Mouse (Mus musculus): Measurements from ENCODE around the gene Mus81. TPM values are rescaled to one million over a fixed set of nuclear protein-coding genes. Genes with fewer than 3 reads are reported as not detected.

The Mus81 gene
- polyA plus RNA-seq, 1 experiment = 41.5 TPM

DNA sequence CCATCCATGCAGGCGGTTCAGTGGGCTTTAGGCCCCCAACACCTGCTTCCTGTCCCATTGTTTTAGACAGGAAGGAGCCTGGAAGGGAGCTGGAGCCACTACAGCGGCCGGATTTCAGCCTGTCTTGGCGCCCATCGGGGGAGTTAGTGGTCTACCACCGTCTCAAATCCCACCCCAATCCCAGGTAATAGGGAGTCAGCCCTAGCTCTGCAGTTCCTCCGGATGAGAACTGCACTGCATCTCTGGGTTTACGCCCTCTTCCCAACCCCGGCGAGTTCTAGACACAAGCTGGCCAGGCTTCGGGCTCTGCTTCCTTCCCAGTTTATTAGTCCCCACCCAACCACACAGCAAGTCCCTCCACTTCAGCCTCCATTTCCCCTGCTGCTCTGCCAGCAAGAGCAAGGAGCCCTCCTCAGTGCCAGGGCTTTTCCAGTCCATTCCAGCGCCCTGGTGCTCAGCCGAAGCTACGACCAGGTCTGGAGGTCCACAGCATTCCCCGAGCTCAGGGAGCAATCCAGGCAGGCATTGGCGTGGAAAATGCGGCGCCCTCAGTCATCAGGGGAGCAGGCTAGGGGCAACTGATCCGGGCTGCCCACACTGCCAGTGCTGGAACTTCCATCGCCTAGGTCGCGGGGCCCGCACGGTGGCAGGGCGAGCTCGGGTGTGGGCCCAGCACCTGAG is 31.8 kb downstream of the Mus81 start:
- no peak for TF ChIP-seq CTCF (IDR thresholded peaks at IDR 0.05; ENCODE audit: extremely low read depth, insufficient read depth, insufficient read length, insufficient replicate concordance)
- TF ChIP-seq POLR2A (IDR thresholded peaks at IDR 0.05; ENCODE audit: low read depth, low read length) = no peak
- DNase-seq (ENCODE audit: low read depth in 1 of 2, low spot score in 2 of 2) = no peak
- Histone ChIP-seq H3K36me3 (ENCODE audit: control insufficient read depth, insufficient read depth, low read length) (no peaks in the 10 kb centered on the region; the same call in 1 of the 2 replicates), H3K27ac (ENCODE audit: insufficient read depth, low read length) (peak overlapping the region; percentile 95), H3K4me3 (ENCODE audit: extremely low read depth, insufficient read depth, insufficient read length) (peak overlapping the region; percentile 98), H3K27me3 (ENCODE audit: control insufficient read depth, insufficient read depth, low read length) (no peaks in the 10 kb centered on the region), H3K4me1 (ENCODE audit: control insufficient read depth, insufficient read depth, insufficient read length) (peaks cover 14% of the 10 kb centered on the region)
- 4% methylated on average over 26 of the region's 26 CpGs for WGBS

DNA sequence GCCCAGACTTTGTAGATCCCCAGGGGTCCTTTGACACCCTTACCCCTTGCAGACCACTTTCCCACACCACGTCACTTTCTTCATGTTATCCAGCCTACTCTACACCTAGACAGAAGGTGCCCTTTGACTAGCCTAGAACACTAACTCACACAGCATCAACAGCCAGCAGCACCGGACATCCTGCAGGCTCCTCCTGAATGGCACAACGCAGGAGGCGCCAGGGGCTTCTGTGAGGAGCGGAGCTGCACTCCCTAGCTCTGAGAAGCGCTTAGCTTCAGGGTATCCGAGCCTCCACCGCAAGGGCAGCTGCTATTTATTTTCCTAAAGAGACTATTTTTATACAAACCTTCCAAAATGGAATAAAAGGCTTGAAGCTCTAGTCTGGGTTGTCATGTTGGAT is 32.6 kb downstream of the Mus81 start:
- H3K27ac ChIP-seq (ENCODE audit: insufficient read depth, low read length) = no peak overlapping the region

DNA sequence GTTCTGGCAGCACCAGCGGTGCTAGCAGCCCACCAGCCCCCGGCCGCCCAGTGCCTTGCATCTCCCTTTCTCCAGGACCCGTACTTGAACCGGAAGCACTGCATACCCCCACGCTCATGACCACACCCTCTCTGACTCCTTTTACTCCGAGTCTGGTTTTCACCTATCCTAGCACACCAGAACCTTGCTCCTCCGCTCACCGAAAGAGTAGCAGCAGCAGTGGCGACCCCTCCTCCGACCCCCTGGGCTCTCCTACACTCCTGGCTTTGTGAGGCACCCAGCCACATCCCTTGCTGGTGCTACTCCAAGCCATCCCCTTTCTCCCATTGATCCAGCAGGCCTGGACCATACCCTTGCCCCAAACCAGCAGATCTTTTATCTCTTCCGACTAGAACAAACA is 33.2 kb downstream of the Mus81 start:
- Histone ChIP-seq H3K36me3 (ENCODE audit: control insufficient read depth, insufficient read depth, low read length) (no peaks in the 10 kb centered on the region; the same call in 1 of the 2 replicates), H3K4me1 (ENCODE audit: control insufficient read depth, insufficient read depth, insufficient read length) (peaks cover 14% of the 10 kb centered on the region), H3K27ac (ENCODE audit: insufficient read depth, low read length) (no peak overlapping the region), H3K4me3 (ENCODE audit: extremely low read depth, insufficient read depth, insufficient read length) (no peak overlapping the region), H3K27me3 (ENCODE audit: control insufficient read depth, insufficient read depth, low read length) (no peaks in the 10 kb centered on the region)
- DNase-seq (ENCODE audit: low read depth in 1 of 2, low spot score in 2 of 2) = no peak
- 91% methylated on average over 12 of the region's 12 CpGs for WGBS
- TF ChIP-seq POLR2A (IDR thresholded peaks at IDR 0.05; ENCODE audit: low read depth, low read length) (no peak), CTCF (IDR thresholded peaks at IDR 0.05; ENCODE audit: extremely low read depth, insufficient read depth, insufficient read length, insufficient replicate concordance) (no peak)

More for the DNA sequence above, 32.6 kb downstream of the Mus81 start:
- TF ChIP-seq POLR2A (IDR thresholded peaks at IDR 0.05; ENCODE audit: low read depth, low read length) = no peak
- TF ChIP-seq CTCF (IDR thresholded peaks at IDR 0.05; ENCODE audit: extremely low read depth, insufficient read depth, insufficient read length, insufficient replicate concordance) = no peak
- H3K36me3 ChIP-seq (ENCODE audit: control insufficient read depth, insufficient read depth, low read length) = no peaks in the 10 kb centered on the region; the same call in 1 of the 2 replicates
- WGBS = 86% methylated on average over 8 of the region's 8 CpGs
- no peaks in the 10 kb centered on the region for H3K27me3 ChIP-seq (ENCODE audit: control insufficient read depth, insufficient read depth, low read length)
- no peak for DNase-seq (ENCODE audit: low read depth in 1 of 2, low spot score in 2 of 2)
- no peak overlapping the region for H3K4me3 ChIP-seq (ENCODE audit: extremely low read depth, insufficient read depth, insufficient read length)
- H3K4me1 ChIP-seq (ENCODE audit: control insufficient read depth, insufficient read depth, insufficient read length) = peaks cover 14% of the 10 kb centered on the region

DNA sequence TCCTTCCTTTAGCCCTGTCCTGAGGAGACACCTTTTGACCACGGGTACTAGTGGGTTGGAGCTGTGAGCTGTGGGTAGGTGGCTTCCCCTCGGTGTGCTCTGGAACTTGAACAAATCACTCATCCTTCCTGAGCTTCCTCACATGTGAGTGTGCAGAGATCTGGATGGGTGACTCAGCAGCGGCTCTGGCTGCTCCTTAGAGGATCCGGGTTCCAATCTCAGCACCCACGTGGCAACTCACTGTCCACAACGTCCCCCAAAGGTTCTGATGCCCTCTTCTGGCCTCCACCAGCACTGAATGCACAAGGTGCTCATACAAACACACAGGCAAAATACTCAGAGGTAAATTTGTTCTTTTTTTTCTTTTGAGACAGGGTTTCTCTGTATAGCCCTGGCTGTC is 36.4 kb downstream of the Mus81 start:
- H3K36me3 ChIP-seq (ENCODE audit: control insufficient read depth, insufficient read depth, low read length) = no peaks in the 10 kb centered on the region; the same call in 1 of the 2 replicates
- no peak overlapping the region for H3K4me3 ChIP-seq (ENCODE audit: extremely low read depth, insufficient read depth, insufficient read length)
- H3K4me1 ChIP-seq (ENCODE audit: control insufficient read depth, insufficient read depth, insufficient read length) = peaks cover 25% of the 10 kb centered on the region
- H3K27ac ChIP-seq (ENCODE audit: insufficient read depth, low read length) = no peak overlapping the region
- H3K27me3 ChIP-seq (ENCODE audit: control insufficient read depth, insufficient read depth, low read length) = peaks cover 8% of the 10 kb centered on the region
- no peak for TF ChIP-seq CTCF (IDR thresholded peaks at IDR 0.05; ENCODE audit: extremely low read depth, insufficient read depth, insufficient read length, insufficient replicate concordance)
- 70% methylated on average over 6 of the region's 6 CpGs for WGBS
- DNase-seq (ENCODE audit: low read depth in 1 of 2, low spot score in 2 of 2) = no peak

DNA sequence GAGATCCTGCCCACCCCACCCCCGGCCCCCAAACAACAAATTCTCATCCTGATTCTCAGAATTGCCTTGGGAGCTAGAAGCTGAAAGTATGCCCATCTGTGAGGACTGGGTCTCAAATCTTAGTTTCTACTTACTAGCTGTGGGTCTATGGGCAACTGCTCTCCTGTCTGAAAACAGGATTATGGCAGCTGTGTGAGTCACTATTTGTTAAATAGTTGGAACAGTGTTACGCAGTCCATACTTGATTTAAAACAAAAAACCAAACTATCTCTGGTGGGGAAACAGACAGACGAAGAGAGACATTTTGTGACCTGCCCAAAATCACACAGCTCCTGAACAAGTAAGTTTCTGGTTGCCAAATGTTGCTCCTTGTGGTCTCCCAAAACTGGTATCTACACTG is 38.5 kb downstream of the Mus81 start:
- H3K27me3 ChIP-seq (ENCODE audit: control insufficient read depth, insufficient read depth, low read length) = peaks cover 8% of the 10 kb centered on the region
- H3K36me3 ChIP-seq (ENCODE audit: control insufficient read depth, insufficient read depth, low read length) = no peaks in the 10 kb centered on the region; the same call in 1 of the 2 replicates
- WGBS = 90% methylated on average over 3 of the region's 3 CpGs
- no peak overlapping the region for H3K4me3 ChIP-seq (ENCODE audit: extremely low read depth, insufficient read depth, insufficient read length)
- no peak overlapping the region for H3K27ac ChIP-seq (ENCODE audit: insufficient read depth, low read length)
- no peak for DNase-seq (ENCODE audit: low read depth in 1 of 2, low spot score in 2 of 2)
- no peak for TF ChIP-seq POLR2A (IDR thresholded peaks at IDR 0.05; ENCODE audit: low read depth, low read length)
- TF ChIP-seq CTCF (IDR thresholded peaks at IDR 0.05; ENCODE audit: extremely low read depth, insufficient read depth, insufficient read length, insufficient replicate concordance) = no peak
- H3K4me1 ChIP-seq (ENCODE audit: control insufficient read depth, insufficient read depth, insufficient read length) = peaks cover 17% of the 10 kb centered on the region

DNA sequence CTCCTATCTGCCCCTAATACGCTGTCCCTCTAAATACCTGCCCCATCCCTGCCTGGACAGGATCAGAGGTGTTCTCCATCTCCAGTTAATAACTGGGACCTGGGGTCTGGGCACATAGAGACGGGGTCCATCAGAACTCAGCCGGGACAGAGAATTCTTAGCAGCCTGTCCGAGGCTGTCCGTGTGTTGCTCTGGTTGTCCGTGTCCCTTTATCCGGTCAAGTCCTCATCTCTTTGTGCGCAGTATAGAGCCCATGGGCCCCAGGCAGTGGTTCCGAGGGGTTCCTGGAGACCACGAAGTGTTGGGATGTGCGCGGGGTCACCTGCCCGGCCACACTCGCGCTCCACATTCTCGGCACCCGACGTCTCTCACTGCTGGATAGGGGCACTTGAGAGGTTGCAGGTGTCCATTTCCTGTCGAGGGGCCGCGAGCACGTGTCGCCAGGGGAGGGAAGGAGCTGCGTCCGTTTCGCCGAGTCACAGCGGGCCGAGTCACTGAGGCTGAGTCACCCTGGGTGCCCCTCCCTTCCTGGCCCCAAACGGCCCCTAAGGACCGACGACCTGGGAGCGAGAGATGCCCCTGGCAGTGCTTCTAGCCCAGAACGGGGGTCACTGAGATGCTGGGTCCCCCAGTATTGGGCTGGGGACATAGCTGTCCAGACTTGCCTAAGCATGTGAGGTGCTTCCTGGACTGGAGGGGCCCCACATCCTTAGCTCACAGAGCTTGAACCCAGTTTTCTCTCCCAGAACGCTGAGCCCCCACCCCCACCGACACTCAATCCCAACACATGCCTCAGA is 39.6 kb downstream of the Mus81 start:
- H3K27ac ChIP-seq (ENCODE audit: insufficient read depth, low read length) = no peak overlapping the region
- H3K36me3 ChIP-seq (ENCODE audit: control insufficient read depth, insufficient read depth, low read length) = no peaks in the 10 kb centered on the region
- H3K4me3 ChIP-seq (ENCODE audit: extremely low read depth, insufficient read depth, insufficient read length) = peak overlapping the region; percentile 63; the same call in 1 of the 2 replicates
- peaks cover 17% of the 10 kb centered on the region for H3K4me1 ChIP-seq (ENCODE audit: control insufficient read depth, insufficient read depth, insufficient read length)
- 4% methylated on average over 36 of the region's 36 CpGs for WGBS
- no peak for DNase-seq (ENCODE audit: low read depth in 1 of 2, low spot score in 2 of 2)
- peaks cover 8% of the 10 kb centered on the region for H3K27me3 ChIP-seq (ENCODE audit: control insufficient read depth, insufficient read depth, low read length)
- TF ChIP-seq POLR2A (IDR thresholded peaks at IDR 0.05; ENCODE audit: low read depth, low read length) (no peak), CTCF (IDR thresholded peaks at IDR 0.05; ENCODE audit: extremely low read depth, insufficient read depth, insufficient read length, insufficient replicate concordance) (no peak)
